21 mouse cellular contexts compared by ENCODE assay signal in the genomic region with DNA sequence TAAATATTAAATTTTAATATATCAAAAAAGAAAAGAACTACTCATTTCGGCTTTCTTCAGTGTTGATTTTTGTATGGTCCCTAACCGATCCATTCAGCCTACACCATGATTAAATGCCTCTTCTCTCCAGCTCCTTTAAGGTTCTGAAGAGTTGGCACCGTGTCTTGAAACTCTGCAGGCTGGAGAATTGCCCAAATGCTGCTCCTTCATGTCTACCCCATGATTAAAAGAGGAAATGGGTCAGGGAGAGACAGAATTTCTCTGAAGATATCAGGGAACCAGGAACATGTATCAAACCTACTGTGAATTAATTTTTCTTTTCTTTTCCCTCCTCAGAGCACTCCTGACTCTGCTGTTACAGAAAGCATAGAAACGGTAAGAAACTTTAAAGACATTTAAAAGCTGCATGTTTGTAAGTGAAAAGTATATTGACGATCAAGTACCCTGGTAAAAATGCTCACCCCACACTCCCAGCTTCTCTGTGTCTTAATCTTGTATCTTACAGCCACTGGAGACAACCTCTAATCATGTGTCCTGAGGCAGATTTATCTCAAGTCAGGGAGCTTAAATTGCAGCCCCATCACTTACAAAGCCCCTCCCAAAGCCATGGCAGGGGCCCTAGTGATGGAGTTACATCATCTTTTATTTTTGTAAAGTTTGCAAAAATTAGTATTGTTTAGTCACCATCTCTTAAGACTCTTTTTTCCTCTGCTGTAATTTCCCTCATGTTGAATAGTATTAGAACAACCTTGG. TPM values are rescaled to one million over a fixed set of nuclear protein-coding genes. Genes with fewer than 3 reads are reported as not detected.
DNase-seq lines count a peak whose midpoint lies in the region; ATAC-seq lines count a peak whose summit lies in the region.
"Had no signal": no experiment of that assay in that cellular context is flagged by ENCODE, and none has a peak within 500 bp of the region (broad histone marks: within the 10 kb centered on the region; RNA-seq: fewer than 3 reads in every experiment).

No protein-coding gene starts in this region.

- peak; percentile 19 to 52 for DNase-seq in adrenal gland, postnatal 36 days
- no peak for DNase-seq in adrenal gland, adult 8-10 months
- peak; percentile 53 for DNase-seq in midbrain, embryonic 11.5 days (ENCODE audit: low spot score, missing footprints)
- no peak for DNase-seq in gastrocnemius, postnatal 36 days
- DNase-seq: adrenal gland, postnatal 14 days; cerebellum, adult 8-10 months; cerebellum, postnatal 36 days; gastrocnemius, postnatal 10 days; kidney, adult 18-20 months had no signal

- no peaks in the 10 kb centered on the region for H3K36me3 ChIP-seq in midbrain, embryonic 11.5 days (ENCODE audit: control insufficient read depth, insufficient read depth, low read length)
- H3K36me3 ChIP-seq in midbrain, embryonic 13.5 days: no peaks in the 10 kb centered on the region
- H3K36me3 ChIP-seq: embryonic facial prominence, embryonic 13.5 days; forebrain, embryonic 12.5 days; heart, embryonic 12.5 days; hindbrain, embryonic 10.5 days; intestine, embryonic 15.5 days had no signal

- no peak overlapping the region for H3K9ac ChIP-seq in midbrain, embryonic 11.5 days (ENCODE audit: low read length)
- H3K9ac ChIP-seq in midbrain, embryonic 13.5 days (replicated peaks): no peak overlapping the region
- H3K9ac ChIP-seq: embryonic facial prominence, embryonic 13.5 days; forebrain, embryonic 12.5 days; heart, embryonic 12.5 days; hindbrain, embryonic 14.5 days; intestine, embryonic 15.5 days had no signal

- no peaks in the 10 kb centered on the region for H3K27me3 ChIP-seq in midbrain, embryonic 11.5 days (ENCODE audit: control insufficient read depth, insufficient read depth, low read length)
- no peaks in the 10 kb centered on the region for H3K27me3 ChIP-seq in midbrain, embryonic 13.5 days
- H3K27me3 ChIP-seq: embryonic facial prominence, embryonic 13.5 days; forebrain, embryonic 12.5 days; heart, embryonic 12.5 days; intestine, embryonic 15.5 days had no signal

- H3K9me3 ChIP-seq in midbrain, embryonic 11.5 days (ENCODE audit: control insufficient read depth, low read length): no peaks in the 10 kb centered on the region
- no peaks in the 10 kb centered on the region for H3K9me3 ChIP-seq in midbrain, embryonic 13.5 days
- H3K9me3 ChIP-seq: embryonic facial prominence, embryonic 13.5 days; forebrain, embryonic 12.5 days; heart, embryonic 12.5 days; hindbrain, embryonic 10.5 days; intestine, embryonic 15.5 days had no signal

- no peak overlapping the region for H3K4me2 ChIP-seq in midbrain, embryonic 11.5 days
- H3K4me2 ChIP-seq in midbrain, embryonic 13.5 days (replicated peaks): no peak overlapping the region
- H3K4me2 ChIP-seq: embryonic facial prominence, embryonic 13.5 days; forebrain, embryonic 12.5 days; heart, embryonic 12.5 days; hindbrain, embryonic 14.5 days; intestine, embryonic 15.5 days had no signal

- no peaks in the 10 kb centered on the region for H3K4me1 ChIP-seq in midbrain, embryonic 11.5 days (ENCODE audit: control insufficient read depth, insufficient read depth, low read length)
- H3K4me1 ChIP-seq in midbrain, embryonic 13.5 days (replicated peaks): no peaks in the 10 kb centered on the region
- peaks cover 6% of the 10 kb centered on the region for H3K4me1 ChIP-seq in brown adipose tissue, adult 24 weeks (ENCODE audit: control insufficient read depth, insufficient read depth, insufficient read length, low read length)
- H3K4me1 ChIP-seq: embryonic facial prominence, embryonic 13.5 days; forebrain, embryonic 12.5 days; hindbrain, embryonic 10.5 days; intestine, embryonic 15.5 days had no signal

- ATAC-seq in midbrain, embryonic 11.5 days (ENCODE audit: low FRiP score): no peak
- ATAC-seq in midbrain, embryonic 13.5 days: no peak
- ATAC-seq: forebrain, embryonic 16.5 days; intestine, embryonic 15.5 days had no signal

- intact Hi-C loops in gastrocnemius, postnatal 36 days (cut with DNase I): no loop called here

- no peak overlapping the region for H3K27ac ChIP-seq in midbrain, embryonic 11.5 days (ENCODE audit: low read depth, low read length)
- H3K27ac ChIP-seq in midbrain, embryonic 13.5 days: no peak overlapping the region
- H3K27ac ChIP-seq in brown adipose tissue, adult 24 weeks (replicated peaks; ENCODE audit: low read depth, low read length): 0 out of 2 replicates have a peak overlapping the region, but pooled peaks have one; percentile 18
- H3K27ac ChIP-seq: embryonic facial prominence, embryonic 13.5 days; forebrain, embryonic 12.5 days; hindbrain, embryonic 10.5 days; hindbrain, embryonic 14.5 days; intestine, embryonic 15.5 days had no signal

- 85% methylated on average over 5 of the region's 5 CpGs for WGBS in midbrain, embryonic 11.5 days
- WGBS in midbrain, embryonic 13.5 days: 85% methylated on average over 5 of the region's 5 CpGs

- H3K4me3 ChIP-seq in midbrain, embryonic 11.5 days (ENCODE audit: low read depth, low read length): no peak overlapping the region
- H3K4me3 ChIP-seq in midbrain, embryonic 13.5 days (replicated peaks): no peak overlapping the region
- H3K4me3 ChIP-seq in brown adipose tissue, adult 24 weeks (ENCODE audit: insufficient read depth, low read depth, low read length): no peak overlapping the region
- H3K4me3 ChIP-seq: embryonic facial prominence, embryonic 13.5 days; forebrain, embryonic 12.5 days; heart, embryonic 12.5 days; hindbrain, embryonic 10.5 days; intestine, embryonic 15.5 days had no signal

RNA-seq across cellular contexts. Expression of a gene that starts 18.3 kb away (rescaled TPM):
- total RNA-seq in adrenal gland, postnatal 36 days (2021): 1 to 10 TPM; 1.6 to 2.0 TPM
- total RNA-seq in adrenal gland, adult 8-10 months (2022): 1 to 10 TPM in 3 of 4 experiments, under 1 TPM in 1; 0.99 to 1.6 (median 1.3) TPM
- polyA plus RNA-seq in midbrain, embryonic 11.5 days (2014; fragmentation: Nextera tagmentation; extraction: Ambion mirVana): 0.33 and 0.39 TPM in 2 replicates
- polyA plus RNA-seq in midbrain, embryonic 13.5 days (2015; fragmentation: Nextera tagmentation; extraction: Ambion mirVana): 0.08 and 0.27 TPM in 2 replicates
- polyA plus RNA-seq in brown adipose tissue, adult 24 weeks (2012; ENCODE audit: insufficient read depth, insufficient read length, missing spikeins): 5.8 and 6.6 TPM in 2 replicates
- total RNA-seq in gastrocnemius, postnatal 36 days (2021): not detected
- total RNA-seq: heart, adult 8-10 months had no signal

RNA-seq across cellular contexts. Expression of a gene that starts 18.4 kb away (rescaled TPM):
- 10 to 100 TPM; 49.2 to 49.3 TPM for total RNA-seq in adrenal gland, postnatal 36 days (2021)
- 10 to 100 TPM; 52.5 to 60.1 (median 54.5) TPM for total RNA-seq in adrenal gland, adult 8-10 months (2022)
- 8.4 TPM in 2 replicates for polyA plus RNA-seq in midbrain, embryonic 11.5 days (2014; fragmentation: Nextera tagmentation; extraction: Ambion mirVana)
- polyA plus RNA-seq in midbrain, embryonic 13.5 days (2015; fragmentation: Nextera tagmentation; extraction: Ambion mirVana): 11.8 and 13.7 TPM in 2 replicates
- 71.2 and 78.9 TPM in 2 replicates for polyA plus RNA-seq in brown adipose tissue, adult 24 weeks (2012; ENCODE audit: insufficient read depth, insufficient read length, missing spikeins)
- 10 to 100 TPM in 1 of 2 experiments, 1 to 10 TPM in 1; 9.8 to 11.5 TPM for total RNA-seq in gastrocnemius, postnatal 36 days (2021)

RNA-seq across cellular contexts. Expression of a gene that starts 28.6 kb away (rescaled TPM):
- total RNA-seq in adrenal gland, postnatal 36 days (2021): 100 to 1,000 TPM; 500 to 527 TPM
- 100 to 1,000 TPM; 277 to 564 (median 391) TPM for total RNA-seq in adrenal gland, adult 8-10 months (2022)
- polyA plus RNA-seq in midbrain, embryonic 11.5 days (2014; fragmentation: Nextera tagmentation; extraction: Ambion mirVana): not detected in 2 replicates
- not detected in 2 replicates for polyA plus RNA-seq in midbrain, embryonic 13.5 days (2015; fragmentation: Nextera tagmentation; extraction: Ambion mirVana)
- polyA plus RNA-seq in brown adipose tissue, adult 24 weeks (2012; ENCODE audit: insufficient read depth, insufficient read length, missing spikeins): 1,266 and 1,376 TPM in 2 replicates
- 1 to 10 TPM; 3.5 to 6.5 TPM for total RNA-seq in gastrocnemius, postnatal 36 days (2021)
- polyA plus RNA-seq: embryonic facial prominence, embryonic 13.5 days; forebrain, embryonic 16.5 days; heart, embryonic 12.5 days; heart, embryonic 16.5 days; hindbrain, embryonic 10.5 days; intestine, embryonic 15.5 days had no signal

RNA-seq across cellular contexts. Expression of a gene that starts 32.3 kb away (rescaled TPM):
- total RNA-seq in adrenal gland, postnatal 36 days (2021): not detected
- not detected for total RNA-seq in adrenal gland, adult 8-10 months (2022)
- polyA plus RNA-seq in midbrain, embryonic 11.5 days (2014; fragmentation: Nextera tagmentation; extraction: Ambion mirVana): not detected in 2 replicates
- polyA plus RNA-seq in midbrain, embryonic 13.5 days (2015; fragmentation: Nextera tagmentation; extraction: Ambion mirVana): not detected in 2 replicates
- polyA plus RNA-seq in brown adipose tissue, adult 24 weeks (2012; ENCODE audit: insufficient read depth, insufficient read length, missing spikeins): not detected in 2 replicates
- total RNA-seq in gastrocnemius, postnatal 36 days (2021): not detected
- total RNA-seq: adrenal gland, postnatal 14 days; gastrocnemius, postnatal 10 days; heart, adult 8-10 months; heart, postnatal 25 days had no signal
- polyA plus RNA-seq: embryonic facial prominence, embryonic 13.5 days; forebrain, embryonic 12.5 days; forebrain, embryonic 16.5 days; heart, embryonic 12.5 days; heart, embryonic 16.5 days; hindbrain, embryonic 10.5 days; hindbrain, embryonic 14.5 days had no signal

RNA-seq across cellular contexts. Expression of a gene that starts 45.8 kb away (rescaled TPM):
- total RNA-seq in adrenal gland, postnatal 36 days (2021): 1 to 10 TPM; 4.1 TPM
- total RNA-seq in adrenal gland, adult 8-10 months (2022): 1 to 10 TPM; 2.8 to 6.4 (median 4.2) TPM
- 2.8 and 4.7 TPM in 2 replicates for polyA plus RNA-seq in midbrain, embryonic 11.5 days (2014; fragmentation: Nextera tagmentation; extraction: Ambion mirVana)
- polyA plus RNA-seq in midbrain, embryonic 13.5 days (2015; fragmentation: Nextera tagmentation; extraction: Ambion mirVana): 2.2 and 3.0 TPM in 2 replicates
- 0.40 and 0.58 TPM in 2 replicates for polyA plus RNA-seq in brown adipose tissue, adult 24 weeks (2012; ENCODE audit: insufficient read depth, insufficient read length, missing spikeins)
- total RNA-seq in gastrocnemius, postnatal 36 days (2021): under 1 TPM; 0.52 to 0.71 TPM

Comparison
In these comparisons a context has a peak if more than half of its experiments do, and no peak if none do; other contexts are left out.
1. DNase-seq: peak in adrenal gland, postnatal 36 days (2 of 2) and midbrain, embryonic 11.5 days (single experiment); none in adrenal gland, adult 8-10 months (single experiment) and gastrocnemius, postnatal 36 days (0 of 2).
2. RNA of a gene that starts 18.4 kb away (total RNA-seq): 52.5 to 60.1 TPM in adrenal gland, adult 8-10 months and 49.2 to 49.3 TPM in adrenal gland, postnatal 36 days; 9.8 to 11.5 TPM in gastrocnemius, postnatal 36 days; every median in the first group is over 4 times any median in the second.
3. RNA of a gene that starts 28.6 kb away (total RNA-seq): 500 to 527 TPM in adrenal gland, postnatal 36 days and 277 to 564 TPM in adrenal gland, adult 8-10 months; 3.5 to 6.5 TPM in gastrocnemius, postnatal 36 days; every median in the first group is over 10 times any median in the second.